Mouse (Mus musculus) central nervous system, embryonic 11.5 days (tissue): ENCODE results near the gene Pus7. TPM values are rescaled to one million over a fixed set of nuclear protein-coding genes. Genes with fewer than 3 reads are reported as not detected.

ENCODE experiments used
- polyA plus RNA-seq: library from polyadenylated mRNA; depleted of rRNA; stranded (reverse); fragments of >200 nt; gene quantifications from 2 replicates; pipeline ENCODE4 v1.2.3, GENCODE M21; 2012; rRNA removed

The Pus7 gene
- 23.1 and 38.7 TPM in 2 replicates for polyA plus RNA-seq

GRCm38 (mm10) chr5:23782931-23783877 is at the start of gene Pus7:
TSS of gene Pus7 (minus strand) at chr5:23783711.

GRCm38 (mm10) chr5:23787536-23788389 is 4.3 kb upstream of the Pus7 start, which contains the start of gene Rint1:
TSS of gene Rint1 (plus strand) at chr5:23787711.

Other genes starting within 250 kb of the Pus7 start
- 47.0 and 48.7 TPM in 2 replicates for gene Srpk2, start 99.1 kb downstream of the Pus7 start, polyA plus RNA-seq
- 31.5 and 33.0 TPM in 2 replicates for gene Rint1, start 4.0 kb upstream of the Pus7 start, polyA plus RNA-seq
- 113 and 170 TPM in 2 replicates for gene Tomm7, start 60.5 kb upstream of the Pus7 start, polyA plus RNA-seq
- 18.6 and 24.8 TPM in 2 replicates for gene Fam126a, start 247.0 kb upstream of the Pus7 start, polyA plus RNA-seq